Mouse (Mus musculus): ENCODE data around the gene Rap1gds1.

GRCm38 (mm10) chr3:139095894-139096293 is 20.9 kb upstream of the Rap1gds1 start:
- TF ChIP-seq CTCF (IDR thresholded peaks at IDR 0.05; ENCODE audit: extremely low read depth, insufficient read depth, insufficient read length, insufficient replicate concordance): no peak
- no peak for TF ChIP-seq POLR2A (IDR thresholded peaks at IDR 0.05; ENCODE audit: low read depth, low read length)
